Mouse (Mus musculus) testis, adult 2 months (tissue): ENCODE data around the gene Car3. TPM values are rescaled to one million over a fixed set of nuclear protein-coding genes. Genes with fewer than 3 reads are reported as not detected.
"Not testable (repeated sequence)": the region's sequence is repeated elsewhere in the genome, so short reads cannot be mapped to it uniquely, and the experiment has no call there.

Source experiments
- H3K27ac ChIP-seq: fragments of 200-500 bp; 2 replicates; pipeline ENCODE4 v1.5.1; 2012; ENCODE audit warnings: low read depth, low read length; ENCODE audit not compliant: control insufficient read depth, insufficient read depth
- H3K27me3 ChIP-seq: fragments of 200-500 bp; 2 replicates; pipeline ENCODE4 v1.6.1; 2012; ENCODE audit warnings: mild to moderate bottlenecking, low read length, moderate library complexity; ENCODE audit not compliant: control insufficient read depth, insufficient read depth
- H3K36me3 ChIP-seq: fragments of 200-500 bp; 2 replicates; pipeline ENCODE4 v1.6.1; 2012; ENCODE audit warnings: mild to moderate bottlenecking, low read length; ENCODE audit not compliant: control insufficient read depth, insufficient read depth
- H3K4me1 ChIP-seq: fragments of 200-500 bp; 2 replicates; pipeline ENCODE4 v1.6.1; 2012; ENCODE audit warnings: low read length; ENCODE audit not compliant: control insufficient read depth, insufficient read depth
- H3K4me3 ChIP-seq: fragments of 200-500 bp; 2 replicates; pipeline ENCODE4 v1.5.1; 2012; ENCODE audit warnings: low read depth, mild to moderate bottlenecking, low read length, moderate library complexity, mixed read lengths; ENCODE audit not compliant: control insufficient read depth
- CTCF ChIP-seq: fragments of 200-500 bp; IDR thresholded peaks from 2 replicates; pipeline ENCODE4 v1.5.1; 2012; ENCODE audit warnings: low read depth, mild to moderate bottlenecking, inconsistent platforms, low read length, moderate library complexity; ENCODE audit not compliant: control insufficient read depth, insufficient read depth, insufficient replicate concordance
- POLR2A ChIP-seq: fragments of 200-500 bp; IDR thresholded peaks from 2 replicates; pipeline ENCODE4 v1.6.1; 2012; ENCODE audit warnings: low read depth, mild to moderate bottlenecking, inconsistent platforms, low read length, moderate library complexity; ENCODE audit not compliant: control insufficient read depth
- polyA plus RNA-seq: library from polyadenylated mRNA; depleted of rRNA; stranded (reverse); fragments of >200 nt; gene quantifications from 2 replicates; pipeline ENCODE4 v1.2.3, GENCODE M21; 2012; rRNA removed

Gene Car3
- polyA plus RNA-seq = 8.3 and 21.3 TPM in 2 replicates

DNA sequence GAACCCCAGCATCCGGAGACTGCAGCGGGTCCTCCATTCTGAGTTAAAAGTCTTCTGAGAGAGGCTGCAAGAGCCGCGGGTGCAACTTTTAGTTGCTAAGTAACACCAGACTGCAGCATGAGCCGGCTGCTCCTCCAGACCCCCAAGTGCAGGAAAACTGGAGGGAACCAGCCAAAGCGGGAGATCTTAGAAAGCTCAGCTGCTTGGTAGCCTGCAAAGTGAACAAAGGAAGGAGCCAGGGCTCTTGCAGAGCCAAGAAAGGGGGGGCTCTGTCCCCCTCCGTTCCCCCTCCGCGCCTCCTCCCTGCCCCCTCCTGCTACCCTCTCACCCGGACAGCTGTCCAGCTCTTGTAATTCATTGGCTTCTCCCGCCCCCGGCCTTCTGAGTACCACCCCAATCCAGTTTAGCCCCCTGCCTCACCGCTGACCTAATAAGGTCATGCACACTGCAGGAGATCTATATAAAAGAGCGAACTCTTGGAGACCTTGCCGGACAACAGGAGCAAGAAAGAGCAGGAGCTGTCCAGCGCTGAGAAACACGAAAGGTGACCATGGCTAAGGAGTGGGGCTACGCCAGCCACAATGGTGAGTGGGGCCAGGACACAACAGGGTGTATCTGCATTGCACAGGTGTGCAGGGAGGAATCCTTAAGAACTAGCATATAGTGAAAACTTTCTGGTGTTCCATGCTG is at the start of gene Car3:
Car3 (plus strand) TSS at position 491 of the 690 bp plus-strand sequence.
- no peak within 1 kb of the TSS for H3K4me3 ChIP-seq
- TF ChIP-seq POLR2A (no peak), CTCF (no peak)
- H3K36me3 ChIP-seq = no peaks in the 10 kb centered on the region
- H3K27me3 ChIP-seq = no peaks in the 10 kb centered on the region
- H3K27ac ChIP-seq = no peak within 1 kb of the TSS
- H3K4me1 ChIP-seq = no peaks in the 10 kb centered on the region; the same call in 1 of the 2 replicates

DNA sequence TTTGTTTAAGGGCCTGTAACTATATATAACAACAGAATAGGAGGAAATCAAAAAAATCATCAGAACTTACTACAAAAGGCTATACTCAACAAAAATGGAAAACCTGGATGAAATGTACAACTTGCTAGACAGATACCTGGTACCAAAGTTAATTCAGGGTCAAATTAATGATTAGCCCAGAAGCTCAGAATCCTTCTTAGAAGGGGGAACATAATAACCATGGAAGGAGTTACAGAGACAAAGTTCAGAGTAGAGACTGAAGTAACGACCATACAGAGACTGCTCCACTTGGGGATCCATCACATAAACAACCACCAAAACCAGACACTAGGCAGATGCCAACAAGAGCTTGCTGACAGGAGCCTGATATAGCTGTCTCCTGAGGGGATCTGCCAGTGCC is 47.9 kb upstream of the Car3 start:
- not testable (repeated sequence) for H3K27ac ChIP-seq, H3K4me1 ChIP-seq, H3K36me3 ChIP-seq, H3K27me3 ChIP-seq, H3K4me3 ChIP-seq

DNA sequence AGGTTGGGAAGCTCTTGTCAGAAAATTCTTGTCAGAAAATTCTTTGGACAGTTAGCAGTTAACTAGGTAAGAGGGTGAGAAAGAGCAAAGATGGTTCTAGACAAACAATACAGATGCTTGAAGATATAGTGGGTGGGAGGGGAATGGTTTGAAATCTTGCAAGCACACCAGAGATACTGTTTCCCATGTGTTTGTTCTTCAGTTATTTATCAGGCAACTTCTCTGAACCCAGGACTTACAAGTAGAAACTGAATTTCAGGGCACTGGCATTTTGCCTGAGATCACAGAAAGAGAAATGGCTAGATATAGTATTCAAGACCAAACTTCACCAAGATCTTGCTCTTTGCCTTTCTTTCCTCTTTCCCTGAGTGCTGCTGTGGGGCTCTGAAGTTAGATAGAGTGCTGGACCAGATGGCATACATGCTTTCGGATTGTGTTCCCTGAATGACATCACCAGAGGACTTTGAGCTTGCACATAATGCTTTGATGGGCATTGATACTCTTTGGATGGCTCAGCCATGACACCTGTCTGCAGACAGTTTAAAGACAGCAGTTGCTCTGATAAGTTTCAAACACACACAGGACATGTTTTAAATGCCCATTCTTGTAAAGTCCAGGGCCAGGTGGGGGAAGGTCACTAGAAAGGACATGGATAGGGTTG is 43.3 kb upstream of the Car3 start:
- no peak for TF ChIP-seq POLR2A
- no peak overlapping the region for H3K4me3 ChIP-seq
- no peak overlapping the region for H3K27ac ChIP-seq
- H3K27me3 ChIP-seq = no peaks in the 10 kb centered on the region
- H3K36me3 ChIP-seq = no peaks in the 10 kb centered on the region
- H3K4me1 ChIP-seq = no peaks in the 10 kb centered on the region

DNA sequence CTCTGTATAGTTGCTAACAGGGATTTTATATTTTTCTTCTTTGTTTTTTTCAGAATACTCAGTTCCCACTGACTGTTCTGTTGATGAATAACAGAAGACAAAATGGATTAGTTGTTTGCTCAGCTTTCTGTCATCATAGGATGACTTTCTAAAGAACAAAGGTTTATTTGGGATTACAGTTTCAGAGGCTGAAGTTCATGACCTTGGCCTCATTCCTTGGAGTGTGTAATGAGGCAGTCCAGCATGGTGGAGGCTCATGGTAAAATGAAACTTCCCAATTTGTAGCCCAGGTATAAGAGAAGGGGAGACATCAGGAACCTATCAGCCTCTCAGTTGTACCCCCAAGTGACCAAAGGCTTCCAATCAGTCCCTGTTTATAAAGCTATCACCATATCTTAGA is 34.4 kb upstream of the Car3 start:
- H3K36me3 ChIP-seq = no peaks in the 10 kb centered on the region
- H3K4me3 ChIP-seq = no peak overlapping the region
- H3K27me3 ChIP-seq = no peaks in the 10 kb centered on the region
- no peak overlapping the region for H3K27ac ChIP-seq
- no peaks in the 10 kb centered on the region for H3K4me1 ChIP-seq
- TF ChIP-seq POLR2A (no peak), CTCF (no peak)

DNA sequence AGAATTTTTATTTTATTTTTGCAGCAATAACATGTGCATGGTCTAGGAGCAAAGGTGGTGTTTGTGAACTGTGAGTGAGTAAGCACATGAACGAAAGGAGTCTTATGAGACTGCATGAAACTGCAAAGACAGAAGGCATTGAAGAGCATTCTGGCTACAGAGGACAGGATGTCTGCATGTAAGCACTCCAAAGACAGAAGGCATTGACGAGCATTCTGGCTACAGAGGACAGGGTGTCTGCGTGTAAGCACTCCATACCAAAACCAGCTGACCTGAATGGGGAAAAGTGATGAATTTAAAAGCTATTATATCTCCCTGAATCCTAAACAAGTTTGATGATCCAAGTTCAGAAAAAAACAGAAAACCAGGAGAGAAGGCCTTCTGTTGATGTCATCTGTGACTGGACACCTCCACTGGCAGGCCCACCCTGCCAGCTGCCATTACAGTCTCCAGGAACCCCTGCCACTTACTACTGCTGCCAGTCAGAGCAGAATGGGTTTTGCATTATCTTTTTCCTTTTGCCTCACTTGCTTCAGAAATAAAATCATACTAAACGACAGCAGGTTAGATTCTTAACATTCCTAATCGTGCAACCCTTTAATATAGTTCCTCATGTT is 32.0 kb upstream of the Car3 start:
- H3K4me1 ChIP-seq = no peaks in the 10 kb centered on the region
- H3K4me3 ChIP-seq = no peak overlapping the region
- no peaks in the 10 kb centered on the region for H3K27me3 ChIP-seq
- no peak for TF ChIP-seq CTCF
- no peak for TF ChIP-seq POLR2A
- H3K36me3 ChIP-seq = no peaks in the 10 kb centered on the region
- H3K27ac ChIP-seq = no peak overlapping the region

DNA sequence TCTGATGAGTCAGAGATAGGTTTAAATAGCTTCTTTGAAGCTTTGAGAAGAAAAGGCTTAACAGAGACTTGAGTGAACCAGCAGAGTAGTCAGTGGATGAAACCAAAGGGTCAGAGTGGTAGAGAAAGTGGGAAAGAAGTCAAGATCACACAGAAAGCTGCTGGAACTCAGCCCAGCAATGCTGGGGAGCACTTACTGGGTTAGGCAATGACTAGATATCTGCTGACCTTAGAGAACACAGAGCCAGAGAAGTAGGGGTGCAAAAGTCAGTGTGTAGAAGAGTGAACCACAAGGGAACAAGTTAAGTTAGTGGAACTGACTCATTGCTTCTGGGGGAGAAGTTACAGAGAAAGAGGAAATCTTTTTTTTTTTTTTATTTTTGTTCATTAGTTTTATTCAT is 30.5 kb upstream of the Car3 start:
- H3K4me1 ChIP-seq = no peaks in the 10 kb centered on the region

DNA sequence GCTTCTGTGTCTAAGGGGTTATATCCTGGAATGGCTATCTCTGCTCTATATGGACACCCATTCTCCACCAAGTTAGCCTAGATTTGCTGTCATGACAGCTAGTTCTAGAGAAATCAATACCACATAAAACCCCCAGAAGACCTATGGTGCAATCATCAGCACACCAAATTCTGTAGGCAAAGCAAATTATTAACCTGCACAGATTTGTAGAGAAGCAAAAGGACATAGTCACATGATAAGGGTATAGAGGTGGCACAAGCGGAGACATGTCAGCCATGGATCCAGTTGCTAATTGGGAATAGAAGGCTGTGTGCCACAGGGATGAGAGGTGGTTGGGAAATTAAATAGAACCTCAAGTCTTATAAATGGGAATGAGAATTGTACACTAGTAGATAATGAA is 24.4 kb upstream of the Car3 start:
- H3K4me3 ChIP-seq = no peak overlapping the region
- H3K4me1 ChIP-seq = no peaks in the 10 kb centered on the region
- no peaks in the 10 kb centered on the region for H3K27me3 ChIP-seq
- no peaks in the 10 kb centered on the region for H3K36me3 ChIP-seq
- TF ChIP-seq CTCF (no peak), POLR2A (no peak)
- no peak overlapping the region for H3K27ac ChIP-seq

More for the DNA sequence above, 30.5 kb upstream of the Car3 start:
- H3K4me3 ChIP-seq = no peak overlapping the region
- no peaks in the 10 kb centered on the region for H3K27me3 ChIP-seq
- H3K36me3 ChIP-seq = no peaks in the 10 kb centered on the region
- no peak overlapping the region for H3K27ac ChIP-seq
- TF ChIP-seq POLR2A (no peak), CTCF (no peak)
